Mouse (Mus musculus): Measurements from ENCODE around the gene Ephb1. TPM values are rescaled to one million over a fixed set of nuclear protein-coding genes. Genes with fewer than 3 reads are reported as not detected.

The Ephb1 gene
- polyA plus RNA-seq, 1 experiment from 2014 or later, result 38.8 TPM

GRCm38 (mm10) chr9:101954529-101954928 lies 400.0 kb downstream of the Ephb1 start:
- Histone ChIP-seq H3K27me3 (replicated peaks) (no peaks in the 10 kb centered on the region), H3K9ac (replicated peaks) (no peak overlapping the region), H3K9me3 (replicated peaks) (no peaks in the 10 kb centered on the region), H3K36me3 (no peaks in the 10 kb centered on the region), H3K4me3 (replicated peaks) (no peak overlapping the region), H3K4me2 (no peak overlapping the region), H3K4me1 (peaks cover 5% of the 10 kb centered on the region; the same call in 1 of the 2 replicates), H3K27ac (replicated peaks) (no peak overlapping the region)
- ATAC-seq (ENCODE audit: low FRiP score), result no peak
- 91% methylated on average over 4 of the region's 4 CpGs for WGBS

- peaks cover 10% of the 10 kb centered on the region for H3K4me1 ChIP-seq
- H3K36me3 ChIP-seq, result no peaks in the 10 kb centered on the region
- H3K27me3 ChIP-seq (replicated peaks), result no peaks in the 10 kb centered on the region
- no peak overlapping the region for H3K4me3 ChIP-seq (replicated peaks)
- ATAC-seq (ENCODE audit: low FRiP score), result no peak
- H3K27ac ChIP-seq (replicated peaks), result no peak overlapping the region
- 14% methylated on average over 3 of the region's 3 CpGs for WGBS
- no peaks in the 10 kb centered on the region for H3K9me3 ChIP-seq (replicated peaks)
- H3K4me2 ChIP-seq, result no peak overlapping the region
- H3K9ac ChIP-seq (replicated peaks), result no peak overlapping the region
Observed at GRCm38 (mm10) chr9:101950101-101950500, 404.4 kb downstream of the Ephb1 start.

- no peak overlapping the region for H3K4me3 ChIP-seq (replicated peaks)
- no peak overlapping the region for H3K9ac ChIP-seq (replicated peaks)
- H3K36me3 ChIP-seq, result no peaks in the 10 kb centered on the region
- ATAC-seq (ENCODE audit: low FRiP score), result no peak
- H3K4me1 ChIP-seq, result peaks cover 30% of the 10 kb centered on the region
- H3K27ac ChIP-seq (replicated peaks), result no peak overlapping the region
- no peak overlapping the region for H3K4me2 ChIP-seq
- no peaks in the 10 kb centered on the region for H3K27me3 ChIP-seq (replicated peaks)
- 88% methylated on average over 4 of the region's 4 CpGs for WGBS
- no peaks in the 10 kb centered on the region for H3K9me3 ChIP-seq (replicated peaks)
Observed at GRCm38 (mm10) chr9:101945814-101946213, 408.7 kb downstream of the Ephb1 start.

GRCm38 (mm10) chr9:101945326-101945725 lies 409.2 kb downstream of the Ephb1 start:
- Histone ChIP-seq H3K9me3 (replicated peaks) (no peaks in the 10 kb centered on the region), H3K4me2 (no peak overlapping the region), H3K4me3 (replicated peaks) (no peak overlapping the region), H3K36me3 (no peaks in the 10 kb centered on the region), H3K9ac (replicated peaks) (no peak overlapping the region), H3K27ac (replicated peaks) (no peak overlapping the region), H3K27me3 (replicated peaks) (no peaks in the 10 kb centered on the region), H3K4me1 (peaks cover 30% of the 10 kb centered on the region)
- ATAC-seq (ENCODE audit: low FRiP score), result no peak
- WGBS, result 20% methylated on average over 7 of the region's 7 CpGs

- ATAC-seq (ENCODE audit: low FRiP score), result no peak
- Histone ChIP-seq H3K4me3 (replicated peaks) (no peak overlapping the region), H3K9ac (replicated peaks) (no peak overlapping the region), H3K27me3 (replicated peaks) (no peaks in the 10 kb centered on the region), H3K27ac (replicated peaks) (no peak overlapping the region), H3K36me3 (0 out of 2 replicates have a peak, but pooled peaks cover 2% of the 10 kb centered on the region), H3K9me3 (replicated peaks) (no peaks in the 10 kb centered on the region), H3K4me1 (peaks cover 29% of the 10 kb centered on the region), H3K4me2 (no peak overlapping the region)
- whole genome bisulfite sequencing, result 84% methylated on average over 9 of the region's 9 CpGs
Observed at GRCm38 (mm10) chr9:101942058-101942669, 412.3 kb downstream of the Ephb1 start.

- WGBS, result 81% methylated on average over 3 of the region's 3 CpGs
- Histone ChIP-seq H3K4me2 (no peak overlapping the region), H3K36me3 (0 out of 2 replicates have a peak, but pooled peaks cover 2% of the 10 kb centered on the region), H3K27ac (replicated peaks) (no peak overlapping the region), H3K27me3 (replicated peaks) (no peaks in the 10 kb centered on the region), H3K9me3 (replicated peaks) (no peaks in the 10 kb centered on the region), H3K4me1 (peaks cover 25% of the 10 kb centered on the region), H3K9ac (replicated peaks) (no peak overlapping the region), H3K4me3 (replicated peaks) (no peak overlapping the region)
- no peak for ATAC-seq (ENCODE audit: low FRiP score)
Observed at GRCm38 (mm10) chr9:101940182-101940581, 414.3 kb downstream of the Ephb1 start.

- Histone ChIP-seq H3K4me2 (no peak overlapping the region), H3K4me1 (peaks cover 26% of the 10 kb centered on the region), H3K9me3 (replicated peaks) (no peaks in the 10 kb centered on the region), H3K36me3 (0 out of 2 replicates have a peak, but pooled peaks cover 2% of the 10 kb centered on the region), H3K27me3 (replicated peaks) (no peaks in the 10 kb centered on the region), H3K4me3 (replicated peaks) (no peak overlapping the region), H3K9ac (replicated peaks) (no peak overlapping the region), H3K27ac (replicated peaks) (no peak overlapping the region)
- WGBS, result 40% methylated on average over 5 of the region's 5 CpGs
- ATAC-seq (ENCODE audit: low FRiP score), result 0 out of 2 replicates have a peak, but pooled peaks have one; percentile 41
Observed at GRCm38 (mm10) chr9:101939006-101939405, 415.5 kb downstream of the Ephb1 start.

- ATAC-seq (ENCODE audit: low FRiP score), result no peak
- Histone ChIP-seq H3K27ac (replicated peaks) (no peak overlapping the region), H3K27me3 (replicated peaks) (no peaks in the 10 kb centered on the region), H3K9me3 (replicated peaks) (no peaks in the 10 kb centered on the region), H3K4me2 (no peak overlapping the region), H3K4me1 (peaks cover 19% of the 10 kb centered on the region), H3K36me3 (0 out of 2 replicates have a peak, but pooled peaks cover 2% of the 10 kb centered on the region), H3K4me3 (replicated peaks) (no peak overlapping the region), H3K9ac (replicated peaks) (no peak overlapping the region)
- 79% methylated on average over 4 of the region's 4 CpGs for WGBS
Observed at GRCm38 (mm10) chr9:101938066-101938465, 416.4 kb downstream of the Ephb1 start.

GRCm38 (mm10) chr9:101934887-101935286 lies 419.6 kb downstream of the Ephb1 start:
- WGBS, result 37% methylated on average over 8 of the region's 8 CpGs
- no peak overlapping the region for H3K4me3 ChIP-seq (replicated peaks)
- no peak overlapping the region for H3K9ac ChIP-seq (replicated peaks)
- no peak for ATAC-seq (ENCODE audit: low FRiP score)
- H3K4me2 ChIP-seq, result no peak overlapping the region
- H3K36me3 ChIP-seq, result 0 out of 2 replicates have a peak, but pooled peaks cover 2% of the 10 kb centered on the region
- H3K27me3 ChIP-seq (replicated peaks), result no peaks in the 10 kb centered on the region
- H3K4me1 ChIP-seq, result peaks cover 9% of the 10 kb centered on the region; the same call in 1 of the 2 replicates
- H3K27ac ChIP-seq (replicated peaks), result no peak overlapping the region
- no peaks in the 10 kb centered on the region for H3K9me3 ChIP-seq (replicated peaks)

- ATAC-seq (ENCODE audit: low FRiP score), result no peak
- H3K4me1 ChIP-seq, result peaks cover 7% of the 10 kb centered on the region; the same call in 1 of the 2 replicates
- no peaks in the 10 kb centered on the region for H3K27me3 ChIP-seq (replicated peaks)
- 49% methylated on average over 8 of the region's 8 CpGs for WGBS
- no peaks in the 10 kb centered on the region for H3K9me3 ChIP-seq (replicated peaks)
- H3K4me3 ChIP-seq (replicated peaks), result no peak overlapping the region
- H3K27ac ChIP-seq (replicated peaks), result no peak overlapping the region
- H3K36me3 ChIP-seq, result no peaks in the 10 kb centered on the region
- H3K4me2 ChIP-seq, result no peak overlapping the region
- H3K9ac ChIP-seq (replicated peaks), result no peak overlapping the region
Observed at GRCm38 (mm10) chr9:101933946-101934573, 420.4 kb downstream of the Ephb1 start.

GRCm38 (mm10) chr9:101924829-101925228 lies 429.7 kb downstream of the Ephb1 start:
- no peak overlapping the region for H3K4me3 ChIP-seq (replicated peaks)
- H3K4me1 ChIP-seq, result no peaks in the 10 kb centered on the region
- no peak overlapping the region for H3K9ac ChIP-seq (replicated peaks)
- H3K27ac ChIP-seq (replicated peaks), result no peak overlapping the region
- H3K4me2 ChIP-seq, result no peak overlapping the region
- H3K36me3 ChIP-seq, result no peaks in the 10 kb centered on the region
- H3K9me3 ChIP-seq (replicated peaks), result no peaks in the 10 kb centered on the region
- H3K27me3 ChIP-seq (replicated peaks), result no peaks in the 10 kb centered on the region
- ATAC-seq (ENCODE audit: low FRiP score), result no peak
- 36% methylated on average over 4 of the region's 4 CpGs for WGBS

GRCm38 (mm10) chr9:101922846-101923245 lies 431.6 kb downstream of the Ephb1 start:
- Histone ChIP-seq H3K4me2 (no peak overlapping the region), H3K9me3 (replicated peaks) (no peaks in the 10 kb centered on the region), H3K4me3 (replicated peaks) (no peak overlapping the region), H3K9ac (replicated peaks) (no peak overlapping the region), H3K4me1 (no peaks in the 10 kb centered on the region), H3K27ac (replicated peaks) (no peak overlapping the region), H3K36me3 (no peaks in the 10 kb centered on the region), H3K27me3 (replicated peaks) (no peaks in the 10 kb centered on the region)
- no peak for ATAC-seq (ENCODE audit: low FRiP score)
- 76% methylated on average over 4 of the region's 4 CpGs for WGBS
